Mouse (Mus musculus): ENCODE data around the gene BC067074. TPM values are rescaled to one million over a fixed set of nuclear protein-coding genes. Genes with fewer than 3 reads are reported as not detected.

Gene BC067074
- polyA plus RNA-seq, 1 experiment from 2014 or later: 0.73 TPM

GRCm38 (mm10) chr13:113337223-113337858, 44.4 kb downstream of the BC067074 start:
- ATAC-seq: peak; percentile 83
- Histone ChIP-seq H3K36me3 (ENCODE audit: control insufficient read depth, insufficient read depth) (no peaks in the 10 kb centered on the region), H3K4me2 (ENCODE audit: low read length) (no peak overlapping the region), H3K9ac (replicated peaks; ENCODE audit: low read depth, low read length) (no peak overlapping the region), H3K4me1 (replicated peaks; ENCODE audit: control insufficient read depth, insufficient read depth, low read length) (no peaks in the 10 kb centered on the region), H3K9me3 (ENCODE audit: control insufficient read depth, low read length) (no peaks in the 10 kb centered on the region), H3K27me3 (replicated peaks; ENCODE audit: control insufficient read depth, insufficient read depth, low read length) (no peaks in the 10 kb centered on the region), H3K4me3 (replicated peaks; ENCODE audit: low read length) (no peak overlapping the region), H3K27ac (ENCODE audit: low read length) (no peak overlapping the region)
- WGBS: 63% methylated on average over 6 of the region's 6 CpGs

- no peak overlapping the region for H3K4me3 ChIP-seq (replicated peaks; ENCODE audit: low read length)
- 39% methylated on average over 2 of the region's 2 CpGs for WGBS
- ATAC-seq: no peak
Observed at GRCm38 (mm10) chr13:113340644-113341043, 47.7 kb downstream of the BC067074 start.

GRCm38 (mm10) chr13:113341161-113341560, 48.2 kb downstream of the BC067074 start:
- Histone ChIP-seq H3K9ac (replicated peaks; ENCODE audit: low read depth, low read length) (no peak overlapping the region), H3K27ac (ENCODE audit: low read length) (no peak overlapping the region), H3K9me3 (ENCODE audit: control insufficient read depth, low read length) (no peaks in the 10 kb centered on the region), H3K4me2 (ENCODE audit: low read length) (no peak overlapping the region), H3K27me3 (replicated peaks; ENCODE audit: control insufficient read depth, insufficient read depth, low read length) (no peaks in the 10 kb centered on the region), H3K4me3 (replicated peaks; ENCODE audit: low read length) (no peak overlapping the region), H3K4me1 (replicated peaks; ENCODE audit: control insufficient read depth, insufficient read depth, low read length) (no peaks in the 10 kb centered on the region), H3K36me3 (ENCODE audit: control insufficient read depth, insufficient read depth) (no peaks in the 10 kb centered on the region)
- no peak for ATAC-seq

More at GRCm38 (mm10) chr13:113340644-113341043, 47.7 kb downstream of the BC067074 start:
- H3K9ac ChIP-seq (replicated peaks; ENCODE audit: low read depth, low read length): no peak overlapping the region
- H3K27me3 ChIP-seq (replicated peaks; ENCODE audit: control insufficient read depth, insufficient read depth, low read length): no peaks in the 10 kb centered on the region
- no peaks in the 10 kb centered on the region for H3K4me1 ChIP-seq (replicated peaks; ENCODE audit: control insufficient read depth, insufficient read depth, low read length)
- H3K4me2 ChIP-seq (ENCODE audit: low read length): no peak overlapping the region
- H3K36me3 ChIP-seq (ENCODE audit: control insufficient read depth, insufficient read depth): no peaks in the 10 kb centered on the region
- H3K9me3 ChIP-seq (ENCODE audit: control insufficient read depth, low read length): no peaks in the 10 kb centered on the region
- H3K27ac ChIP-seq (ENCODE audit: low read length): no peak overlapping the region

DNA sequence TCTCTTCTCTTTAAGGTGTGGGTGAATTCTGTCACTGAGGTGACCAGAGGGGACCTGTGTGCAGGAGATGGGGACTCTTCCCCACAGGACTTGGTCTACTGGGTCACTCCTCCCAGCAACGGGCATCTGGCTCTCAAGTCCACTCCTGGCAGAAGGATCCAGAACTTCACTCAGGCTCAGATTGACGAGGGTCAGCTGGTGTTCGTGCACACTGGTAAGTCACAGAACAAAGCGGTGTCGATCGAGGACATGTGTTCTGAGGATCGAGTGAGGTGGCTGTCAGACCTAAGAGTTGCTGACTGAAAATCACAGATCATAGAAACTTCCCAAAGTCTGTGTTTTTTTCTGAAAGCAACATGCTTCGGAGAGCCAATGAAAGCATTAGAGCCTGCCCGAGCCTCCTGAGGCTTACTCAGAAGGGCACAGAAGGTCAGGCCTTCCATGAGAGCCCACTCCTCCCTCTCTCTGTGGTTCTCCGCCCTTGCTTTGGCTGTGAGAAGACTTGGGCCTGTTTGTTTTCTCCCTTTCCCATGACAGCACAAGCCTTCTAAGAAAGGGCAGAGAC, 49.5 kb downstream of the BC067074 start:
- Histone ChIP-seq H3K4me2 (ENCODE audit: low read length) (no peak overlapping the region), H3K36me3 (ENCODE audit: control insufficient read depth, insufficient read depth) (no peaks in the 10 kb centered on the region), H3K9me3 (ENCODE audit: control insufficient read depth, low read length) (no peaks in the 10 kb centered on the region), H3K27me3 (replicated peaks; ENCODE audit: control insufficient read depth, insufficient read depth, low read length) (no peaks in the 10 kb centered on the region), H3K27ac (ENCODE audit: low read length) (no peak overlapping the region), H3K9ac (replicated peaks; ENCODE audit: low read depth, low read length) (no peak overlapping the region), H3K4me3 (replicated peaks; ENCODE audit: low read length) (no peak overlapping the region), H3K4me1 (replicated peaks; ENCODE audit: control insufficient read depth, insufficient read depth, low read length) (no peaks in the 10 kb centered on the region)
- no peak for ATAC-seq
- WGBS: 86% methylated on average over 10 of the region's 10 CpGs

DNA sequence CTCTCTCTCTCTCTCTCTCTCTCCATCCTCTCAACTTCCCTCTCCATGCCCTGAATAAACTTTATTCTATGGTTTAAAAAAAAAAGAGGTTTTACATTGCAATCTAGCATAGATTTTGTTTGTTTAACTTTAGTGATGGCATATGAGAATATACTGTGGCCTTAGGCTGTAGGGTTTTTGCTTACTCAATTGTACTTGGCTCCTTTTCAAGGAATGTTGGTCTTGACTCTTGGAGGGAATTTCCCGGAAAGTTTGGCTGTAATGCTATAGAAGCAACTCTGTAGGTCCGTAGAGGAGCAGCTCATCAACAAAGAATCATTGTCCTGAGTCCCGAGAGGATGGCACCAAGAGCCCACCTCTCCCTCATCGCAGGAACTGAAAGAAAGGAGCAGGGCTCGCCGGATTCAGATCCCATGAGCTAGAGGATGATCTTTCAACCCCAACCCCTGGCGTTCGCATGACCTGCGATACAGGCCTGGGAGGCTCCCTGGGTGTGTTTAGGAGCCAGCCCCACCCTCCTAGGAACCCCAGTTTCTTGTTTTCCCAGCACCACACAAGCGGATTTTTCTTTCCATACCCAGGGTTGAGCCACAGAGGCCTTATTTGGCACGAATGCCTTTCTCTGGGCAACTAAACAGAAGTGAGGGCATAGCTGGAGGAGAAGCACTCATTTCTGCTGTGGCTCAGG, 57.9 kb downstream of the BC067074 start:
- Histone ChIP-seq H3K27ac (ENCODE audit: low read length) (no peak overlapping the region), H3K9me3 (ENCODE audit: control insufficient read depth, low read length) (no peaks in the 10 kb centered on the region), H3K36me3 (ENCODE audit: control insufficient read depth, insufficient read depth) (no peaks in the 10 kb centered on the region), H3K4me3 (replicated peaks; ENCODE audit: low read length) (no peak overlapping the region), H3K4me1 (replicated peaks; ENCODE audit: control insufficient read depth, insufficient read depth, low read length) (peaks cover 6% of the 10 kb centered on the region; the same call in 1 of the 2 replicates), H3K9ac (replicated peaks; ENCODE audit: low read depth, low read length) (no peak overlapping the region), H3K4me2 (ENCODE audit: low read length) (no peak overlapping the region), H3K27me3 (replicated peaks; ENCODE audit: control insufficient read depth, insufficient read depth, low read length) (no peaks in the 10 kb centered on the region)
- WGBS: 68% methylated on average over 11 of the region's 11 CpGs
- no peak for ATAC-seq

- H3K4me1 ChIP-seq (replicated peaks; ENCODE audit: control insufficient read depth, insufficient read depth, low read length): peaks cover 9% of the 10 kb centered on the region; the same call in 1 of the 2 replicates
- H3K9me3 ChIP-seq (ENCODE audit: control insufficient read depth, low read length): no peaks in the 10 kb centered on the region
- no peak for ATAC-seq
- no peaks in the 10 kb centered on the region for H3K27me3 ChIP-seq (replicated peaks; ENCODE audit: control insufficient read depth, insufficient read depth, low read length)
- no peaks in the 10 kb centered on the region for H3K36me3 ChIP-seq (ENCODE audit: control insufficient read depth, insufficient read depth)
- H3K9ac ChIP-seq (replicated peaks; ENCODE audit: low read depth, low read length): no peak overlapping the region
- H3K4me2 ChIP-seq (ENCODE audit: low read length): no peak overlapping the region
- 89% methylated on average over 3 of the region's 3 CpGs for WGBS
- no peak overlapping the region for H3K4me3 ChIP-seq (replicated peaks; ENCODE audit: low read length)
- H3K27ac ChIP-seq (ENCODE audit: low read length): no peak overlapping the region
Observed at GRCm38 (mm10) chr13:113353546-113353945, 60.6 kb downstream of the BC067074 start.

- H3K9me3 ChIP-seq (ENCODE audit: control insufficient read depth, low read length): no peaks in the 10 kb centered on the region
- peaks cover 9% of the 10 kb centered on the region; the same call in 1 of the 2 replicates for H3K4me1 ChIP-seq (replicated peaks; ENCODE audit: control insufficient read depth, insufficient read depth, low read length)
- no peak overlapping the region for H3K4me3 ChIP-seq (replicated peaks; ENCODE audit: low read length)
- no peaks in the 10 kb centered on the region for H3K27me3 ChIP-seq (replicated peaks; ENCODE audit: control insufficient read depth, insufficient read depth, low read length)
- no peak overlapping the region for H3K4me2 ChIP-seq (ENCODE audit: low read length)
- WGBS: 95% methylated on average over 4 of the region's 4 CpGs
- H3K27ac ChIP-seq (ENCODE audit: low read length): no peak overlapping the region
- ATAC-seq: no peak
- H3K36me3 ChIP-seq (ENCODE audit: control insufficient read depth, insufficient read depth): no peaks in the 10 kb centered on the region
- no peak overlapping the region for H3K9ac ChIP-seq (replicated peaks; ENCODE audit: low read depth, low read length)
Observed at GRCm38 (mm10) chr13:113353955-113354354, 61.0 kb downstream of the BC067074 start.

GRCm38 (mm10) chr13:113355022-113355421, 62.1 kb downstream of the BC067074 start:
- ATAC-seq: no peak
- H3K4me1 ChIP-seq (replicated peaks; ENCODE audit: control insufficient read depth, insufficient read depth, low read length): peaks cover 9% of the 10 kb centered on the region; the same call in 1 of the 2 replicates
- 13% methylated on average over 4 of the region's 4 CpGs for WGBS
- no peak overlapping the region for H3K27ac ChIP-seq (ENCODE audit: low read length)
- H3K9me3 ChIP-seq (ENCODE audit: control insufficient read depth, low read length): no peaks in the 10 kb centered on the region
- no peak overlapping the region for H3K4me3 ChIP-seq (replicated peaks; ENCODE audit: low read length)
- no peaks in the 10 kb centered on the region for H3K27me3 ChIP-seq (replicated peaks; ENCODE audit: control insufficient read depth, insufficient read depth, low read length)
- H3K9ac ChIP-seq (replicated peaks; ENCODE audit: low read depth, low read length): no peak overlapping the region
- H3K4me2 ChIP-seq (ENCODE audit: low read length): no peak overlapping the region
- no peaks in the 10 kb centered on the region for H3K36me3 ChIP-seq (ENCODE audit: control insufficient read depth, insufficient read depth)

DNA sequence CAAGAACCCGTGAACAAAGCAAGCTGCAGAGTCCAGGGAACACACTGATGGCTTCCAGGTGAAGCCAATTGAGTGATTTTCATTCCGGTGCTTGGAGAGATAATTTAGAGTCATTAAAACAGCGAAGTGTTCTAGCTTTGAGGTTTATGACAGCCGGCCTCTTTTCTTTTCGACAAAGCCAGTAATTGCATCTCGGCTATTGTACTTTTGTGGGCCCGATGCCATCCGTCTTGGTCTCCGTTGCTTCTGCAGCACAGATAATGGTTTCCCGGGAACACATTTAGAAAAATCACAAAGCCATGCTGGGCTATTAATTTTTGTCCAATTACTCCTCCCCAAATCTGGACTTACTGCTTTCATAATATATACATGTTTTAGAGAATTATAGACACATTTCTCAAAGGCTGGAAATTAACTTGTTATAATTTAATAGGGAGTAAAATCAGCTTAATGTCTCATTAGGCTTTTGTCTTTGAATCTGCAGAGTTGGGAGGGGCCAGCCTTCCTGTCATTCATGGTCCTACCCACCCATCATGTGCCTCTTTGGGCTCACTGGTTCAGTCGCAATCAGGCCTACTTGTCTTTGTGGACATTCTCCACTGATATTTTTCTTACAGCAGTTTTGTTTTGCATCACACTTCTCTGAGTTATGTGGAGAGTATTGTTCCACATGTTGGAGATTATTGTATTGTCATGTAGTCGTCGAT, 64.6 kb downstream of the BC067074 start:
- H3K4me3 ChIP-seq (replicated peaks; ENCODE audit: low read length): no peak overlapping the region
- H3K9ac ChIP-seq (replicated peaks; ENCODE audit: low read depth, low read length): no peak overlapping the region
- no peaks in the 10 kb centered on the region for H3K36me3 ChIP-seq (ENCODE audit: control insufficient read depth, insufficient read depth)
- H3K4me1 ChIP-seq (replicated peaks; ENCODE audit: control insufficient read depth, insufficient read depth, low read length): peaks cover 9% of the 10 kb centered on the region; the same call in 1 of the 2 replicates
- H3K27me3 ChIP-seq (replicated peaks; ENCODE audit: control insufficient read depth, insufficient read depth, low read length): no peaks in the 10 kb centered on the region
- no peak overlapping the region for H3K27ac ChIP-seq (ENCODE audit: low read length)
- H3K9me3 ChIP-seq (ENCODE audit: control insufficient read depth, low read length): no peaks in the 10 kb centered on the region
- peak; percentile 68 for ATAC-seq
- WGBS: 41% methylated on average over 13 of the region's 13 CpGs
- H3K4me2 ChIP-seq (ENCODE audit: low read length): no peak overlapping the region

All from forebrain, embryonic 16.5 days (tissue).